Mouse (Mus musculus) limb, embryonic 14.5 days (tissue): ENCODE data around the gene Rabggta. TPM values are rescaled to one million over a fixed set of nuclear protein-coding genes. Genes with fewer than 3 reads are reported as not detected.

Source experiments
- ATAC-seq: fragments of 200-750 bp; cut with Nextera tagmentation; 2 replicates; pipeline ENCODE4 v1.8.0; 2017; ENCODE audit warnings: low read depth, moderate number of reproducible peaks, moderate TSS enrichment; ENCODE audit not compliant: low FRiP score
- DNase-seq: peaks from one replicate; pipeline ENCODE4 v3.0.0-alpha.2; 2015; ENCODE audit warnings: low spot score
- H3K27ac ChIP-seq: fragments of 300-500 bp; sonication (generic); replicated peaks from 2 replicates; pipeline ENCODE4 v1.5.1; 2014; ENCODE audit warnings: low read depth, mild to moderate bottlenecking, low read length, moderate library complexity, mixed read lengths
- H3K27me3 ChIP-seq: fragments of 300-500 bp; sonication (generic); 2 replicates; pipeline ENCODE4 v1.6.1; 2014; ENCODE audit warnings: low read length, mixed read lengths; ENCODE audit not compliant: control insufficient read depth, insufficient read depth
- H3K36me3 ChIP-seq: fragments of 300-500 bp; sonication (generic); 2 replicates; pipeline ENCODE4 v1.6.1; 2014; ENCODE audit warnings: mild to moderate bottlenecking, low read length, moderate library complexity, mixed read lengths; ENCODE audit not compliant: control insufficient read depth, insufficient read depth
- H3K4me1 ChIP-seq: fragments of 300-500 bp; sonication (generic); 2 replicates; pipeline ENCODE4 v1.6.1; 2014; ENCODE audit warnings: antibody characterized with exemption, low read length, mixed read lengths; ENCODE audit not compliant: control insufficient read depth, insufficient read depth
- H3K4me2 ChIP-seq: fragments of 300-500 bp; sonication (generic); replicated peaks from 2 replicates; pipeline ENCODE4 v1.6.1; 2014; ENCODE audit warnings: low read depth, mild to moderate bottlenecking, low read length, moderate library complexity; ENCODE audit not compliant: severe bottlenecking
- H3K4me3 ChIP-seq: fragments of 300-500 bp; sonication (generic); replicated peaks from 2 replicates; pipeline ENCODE4 v1.5.1; 2014; ENCODE audit warnings: low read length
- H3K9ac ChIP-seq: fragments of 300-500 bp; sonication (generic); 2 replicates; pipeline ENCODE4 v1.6.1; 2014; ENCODE audit warnings: mild to moderate bottlenecking, low read depth, low read length, moderate library complexity; ENCODE audit not compliant: severe bottlenecking
- H3K9me3 ChIP-seq: fragments of 300-500 bp; sonication (generic); 2 replicates; pipeline ENCODE4 v1.6.1; 2016; ENCODE audit warnings: low read length; ENCODE audit not compliant: control insufficient read depth
- POLR2A ChIP-seq: fragments of 200-500 bp; IDR thresholded peaks from 2 replicates; pipeline ENCODE4 v1.8.0; 2012; ENCODE audit warnings: inconsistent platforms, mild to moderate bottlenecking, moderate library complexity, borderline replicate concordance; ENCODE audit not compliant: insufficient read depth, insufficient read length; ENCODE audit errors: extremely low read depth
- WGBS: fragments of 180-500 bp; shearing (Covaris S2); extraction: QIAGEN DNeasy Blood & Tissue Kit; methylation state at CpG from one replicate; pipeline ENCODE4 v1.1.7; 2014; 5-methylcytosine and 5-hydroxymethylcytosine counted together
- polyA plus RNA-seq, 2 experiments: library from polyadenylated mRNA; depleted of rRNA in 1 of 2; stranded (reverse) in 1 of 2; unstranded in 1 of 2; fragments of >200 nt; fragmentation: Nextera tagmentation in 1 of 2; extraction: Ambion mirVana in 1 of 2; gene quantifications; 2 replicates each; pipeline versions ENCODE4 v1.2.1 to v1.2.3; 2012 to 2014

The Rabggta gene
- polyA plus RNA-seq, 2 experiments, result 20.4 to 41.7 TPM

DNA sequence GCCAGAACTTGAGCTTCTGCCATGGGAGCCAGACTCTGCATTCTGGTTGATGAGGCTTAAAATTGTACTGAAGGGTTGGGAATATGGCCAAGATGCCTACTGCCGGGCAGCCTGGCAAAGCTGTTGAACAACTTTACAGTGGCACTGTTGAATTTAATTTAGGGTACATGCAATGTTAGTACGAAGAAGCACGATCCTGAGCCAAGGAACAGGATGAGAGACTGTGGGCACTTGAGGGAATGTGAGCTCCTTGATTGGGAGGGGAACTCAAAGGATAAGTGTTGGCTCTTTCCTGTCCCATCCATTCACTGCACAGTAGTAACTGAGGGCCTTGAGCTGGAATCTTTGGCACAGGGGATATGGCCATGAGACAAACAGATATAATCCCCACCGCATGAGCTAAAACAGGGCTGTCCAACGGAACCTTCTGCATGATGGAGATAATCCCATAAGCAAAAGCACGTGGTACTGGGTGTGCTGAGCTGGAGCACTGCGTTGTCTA lies 8.5 kb upstream of the Rabggta start:
- WGBS, result 77% methylated on average over 7 of the region's 7 CpGs
- DNase-seq (no peak), ATAC-seq (no peak)
- H3K9me3 ChIP-seq, result no peaks in the 10 kb centered on the region
- no peak overlapping the region for H3K4me2 ChIP-seq
- H3K4me3 ChIP-seq, result no peak overlapping the region
- H3K9ac ChIP-seq, result no peak overlapping the region
- TF ChIP-seq POLR2A, result no peak
- no peaks in the 10 kb centered on the region for H3K27me3 ChIP-seq
- H3K27ac ChIP-seq, result no peak overlapping the region
- no peaks in the 10 kb centered on the region for H3K36me3 ChIP-seq
- no peaks in the 10 kb centered on the region for H3K4me1 ChIP-seq

DNA sequence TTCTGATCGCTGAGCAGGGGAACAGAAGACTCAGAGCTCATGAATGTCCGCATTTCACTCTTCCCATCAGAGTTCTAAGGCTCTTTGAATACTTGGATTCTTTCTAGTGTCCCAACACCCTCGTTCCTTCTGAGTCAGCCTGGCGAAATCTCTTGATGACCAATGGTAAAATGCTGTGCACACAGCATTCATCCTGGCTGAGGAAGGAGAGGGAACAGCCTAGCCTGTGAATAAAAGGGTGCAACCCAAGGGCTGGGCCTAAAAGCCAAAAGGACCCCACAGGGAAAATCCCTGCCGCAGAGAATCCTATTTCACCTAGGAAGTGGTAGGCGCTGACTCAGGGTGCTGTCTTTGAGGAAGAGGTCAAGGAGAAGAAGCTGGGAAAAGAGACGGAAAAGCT lies 8.1 kb upstream of the Rabggta start:
- no peak overlapping the region for H3K27ac ChIP-seq
- no peak for DNase-seq
- no peaks in the 10 kb centered on the region for H3K4me1 ChIP-seq
- H3K9ac ChIP-seq, result no peak overlapping the region
- no peak overlapping the region for H3K4me2 ChIP-seq
- no peak for TF ChIP-seq POLR2A
- H3K36me3 ChIP-seq, result no peaks in the 10 kb centered on the region
- H3K9me3 ChIP-seq, result no peaks in the 10 kb centered on the region
- no peak for ATAC-seq
- H3K4me3 ChIP-seq, result no peak overlapping the region
- no peaks in the 10 kb centered on the region for H3K27me3 ChIP-seq
- 79% methylated on average over 7 of the region's 7 CpGs for WGBS

DNA sequence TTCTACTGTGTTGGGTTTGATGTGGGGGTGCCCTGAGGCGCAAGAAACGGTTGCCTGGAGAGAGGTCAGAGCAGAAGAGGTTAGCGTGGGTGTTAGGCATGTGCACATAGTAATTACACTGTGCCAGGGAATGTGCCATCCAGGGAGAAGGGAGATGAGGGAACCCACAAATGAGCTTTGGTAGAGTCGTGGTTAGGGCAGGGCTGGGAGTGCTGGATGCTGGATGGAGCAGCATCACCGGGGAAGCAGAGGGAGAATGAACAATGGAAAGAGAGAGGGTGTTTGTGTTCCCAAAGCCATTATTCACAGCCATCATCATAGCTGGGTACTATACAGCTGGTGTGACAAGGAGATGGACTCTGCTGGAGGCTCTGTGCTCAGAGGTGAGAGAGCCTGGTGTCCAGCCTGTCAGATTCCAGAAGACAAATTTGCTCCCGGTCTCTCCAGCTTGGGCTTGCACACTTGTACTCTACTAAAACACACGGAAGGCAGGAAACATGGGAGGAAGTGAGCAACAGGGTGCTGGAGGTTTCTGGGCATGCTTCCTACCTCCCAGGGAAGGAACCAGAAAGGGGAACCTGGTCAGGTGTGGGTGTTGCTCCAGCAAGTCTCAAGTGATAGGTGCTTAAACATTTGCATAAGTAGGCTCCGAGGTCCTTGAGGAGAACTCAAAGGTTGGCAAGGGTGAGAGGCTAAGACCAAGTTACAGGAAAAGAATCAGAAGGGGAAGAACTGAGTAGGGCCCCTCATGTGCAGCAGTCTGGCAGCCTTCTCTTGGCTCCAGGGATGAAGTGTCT lies 6.0 kb upstream of the Rabggta start:
- no peaks in the 10 kb centered on the region for H3K27me3 ChIP-seq
- TF ChIP-seq POLR2A, result no peak
- DNase-seq (no peak), ATAC-seq (no peak)
- no peak overlapping the region for H3K4me3 ChIP-seq
- H3K9me3 ChIP-seq, result no peaks in the 10 kb centered on the region
- H3K36me3 ChIP-seq, result no peaks in the 10 kb centered on the region
- H3K4me1 ChIP-seq, result no peaks in the 10 kb centered on the region
- H3K4me2 ChIP-seq, result no peak overlapping the region
- H3K27ac ChIP-seq, result no peak overlapping the region
- WGBS, result 72% methylated on average over 8 of the region's 8 CpGs
- no peak overlapping the region for H3K9ac ChIP-seq

DNA sequence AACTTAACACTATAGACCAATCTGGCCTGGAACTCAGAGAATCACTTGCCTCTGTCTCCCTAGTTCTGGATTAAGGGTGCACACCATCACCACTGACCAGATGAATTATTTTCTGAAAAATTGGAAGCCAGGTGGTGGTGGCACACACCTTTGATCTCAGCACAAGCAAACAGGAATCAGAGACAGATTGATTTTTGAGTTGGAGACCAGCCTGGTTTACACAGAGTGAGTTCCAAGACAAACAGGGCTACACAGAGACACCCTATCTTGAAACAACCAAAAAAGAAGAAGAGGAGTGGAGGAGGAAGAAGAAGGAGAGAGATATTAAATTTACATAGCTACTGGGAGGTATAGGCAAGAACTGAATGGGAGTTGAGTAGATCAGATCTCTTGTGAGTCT lies 4.2 kb upstream of the Rabggta start:
- H3K4me3 ChIP-seq, result no peak overlapping the region
- H3K9me3 ChIP-seq, result no peaks in the 10 kb centered on the region
- H3K4me1 ChIP-seq, result 0 out of 2 replicates have a peak, but pooled peaks cover 2% of the 10 kb centered on the region
- H3K27me3 ChIP-seq, result no peaks in the 10 kb centered on the region
- ATAC-seq (no peak), DNase-seq (no peak)
- no peak overlapping the region for H3K4me2 ChIP-seq
- H3K27ac ChIP-seq, result no peak overlapping the region
- H3K9ac ChIP-seq, result no peak overlapping the region
- H3K36me3 ChIP-seq, result no peaks in the 10 kb centered on the region
- no peak for TF ChIP-seq POLR2A

DNA sequence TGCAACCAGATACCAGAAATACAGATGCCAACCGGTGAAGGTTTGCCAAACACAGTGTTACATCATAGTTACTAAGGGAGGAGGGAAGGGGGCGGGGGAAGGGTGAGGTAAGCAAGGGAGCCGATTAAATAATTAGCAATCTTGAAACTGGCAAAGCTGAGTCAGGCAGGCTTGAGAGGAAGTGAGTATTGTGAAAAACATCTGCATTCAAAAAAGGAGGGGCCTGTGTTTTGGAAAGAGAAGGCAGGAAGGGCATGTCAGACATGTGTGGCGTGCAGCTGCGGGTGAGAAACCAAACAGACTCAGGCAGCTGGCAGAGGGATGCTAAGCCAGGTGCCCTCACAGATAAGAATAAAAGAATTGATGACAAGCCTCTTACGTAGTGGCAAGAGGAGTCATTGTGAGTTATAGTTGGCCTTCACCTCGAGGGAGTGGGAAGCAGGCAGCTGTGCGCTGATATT lies 2.4 kb upstream of the Rabggta start:
- Histone ChIP-seq H3K9ac (no peak overlapping the region), H3K4me1 (0 out of 2 replicates have a peak, but pooled peaks cover 2% of the 10 kb centered on the region), H3K27me3 (no peaks in the 10 kb centered on the region), H3K36me3 (no peaks in the 10 kb centered on the region), H3K4me3 (no peak overlapping the region), H3K27ac (no peak overlapping the region), H3K9me3 (no peaks in the 10 kb centered on the region), H3K4me2 (no peak overlapping the region)
- 65% methylated on average over 8 of the region's 8 CpGs for WGBS
- ATAC-seq, result no peak
- no peak for TF ChIP-seq POLR2A
- no peak for DNase-seq
